Mouse (Mus musculus) right cerebral cortex, postnatal 25 days (tissue): ENCODE data around the gene Lrpap1.

Experiments
- DNase-seq: peaks from one replicate; pipeline ENCODE4 v3.0.0; 2022

The Lrpap1 gene

DNA sequence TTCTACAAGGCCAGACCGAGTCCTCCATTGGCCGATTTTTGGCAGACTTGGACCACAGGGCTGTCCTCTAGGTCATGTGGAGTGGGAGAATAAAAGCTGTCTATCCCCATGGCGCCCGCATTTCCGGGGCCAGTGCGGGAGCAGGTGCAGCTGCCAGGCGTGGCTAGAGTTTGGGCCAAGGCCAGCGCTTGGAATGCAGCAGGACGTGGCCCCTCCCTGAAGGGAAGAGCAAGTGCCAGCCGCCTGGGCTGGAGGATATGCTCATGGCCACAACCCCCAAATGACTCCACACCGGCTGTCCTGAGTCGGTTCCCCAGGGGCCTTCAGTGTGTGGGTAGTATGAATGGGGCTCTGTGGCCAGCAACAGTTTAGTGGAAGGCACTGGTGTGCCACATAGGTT lies 50.5 kb downstream of the Lrpap1 start:
- DNase-seq: no peak

DNA sequence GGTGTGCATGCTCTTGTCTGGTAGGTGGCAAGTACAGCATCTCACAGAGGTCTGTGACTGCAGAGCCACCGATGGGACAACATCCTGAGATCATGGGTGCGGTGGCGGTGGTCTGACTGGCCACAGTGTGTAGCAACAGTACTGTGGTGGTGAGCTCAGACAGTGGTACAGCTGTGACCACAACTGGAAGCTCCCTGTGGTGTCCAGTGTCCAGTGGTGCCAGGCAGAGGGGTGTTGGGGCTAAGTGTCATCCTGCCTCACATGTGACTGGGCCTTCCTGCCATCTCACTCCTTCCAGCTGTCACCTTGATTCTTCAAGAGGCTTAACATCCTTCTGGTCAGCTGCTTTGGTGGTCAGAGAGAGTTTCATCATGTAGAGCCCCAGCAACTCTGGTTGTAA lies 50.9 kb downstream of the Lrpap1 start:
- no peak for DNase-seq

DNA sequence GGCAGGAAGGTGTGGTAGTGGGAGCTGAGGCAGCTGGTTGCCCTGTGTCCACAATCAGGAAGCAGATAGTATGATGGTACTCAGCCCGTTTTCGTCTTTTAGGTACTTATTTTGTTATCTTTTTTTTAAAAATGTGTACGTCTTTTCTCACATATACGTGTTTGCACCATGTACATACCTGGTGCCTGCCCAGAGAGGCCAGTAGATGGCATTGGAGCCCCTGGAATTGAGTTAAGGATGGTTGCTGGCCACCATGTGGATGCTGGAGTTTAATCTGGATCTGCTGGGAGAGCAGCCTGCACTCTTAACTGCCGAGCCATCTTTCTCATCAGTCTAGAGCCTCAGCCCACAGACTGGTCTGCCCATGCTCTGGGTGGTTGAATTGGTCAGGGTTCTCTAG lies 55.0 kb downstream of the Lrpap1 start:
- no peak for DNase-seq

DNA sequence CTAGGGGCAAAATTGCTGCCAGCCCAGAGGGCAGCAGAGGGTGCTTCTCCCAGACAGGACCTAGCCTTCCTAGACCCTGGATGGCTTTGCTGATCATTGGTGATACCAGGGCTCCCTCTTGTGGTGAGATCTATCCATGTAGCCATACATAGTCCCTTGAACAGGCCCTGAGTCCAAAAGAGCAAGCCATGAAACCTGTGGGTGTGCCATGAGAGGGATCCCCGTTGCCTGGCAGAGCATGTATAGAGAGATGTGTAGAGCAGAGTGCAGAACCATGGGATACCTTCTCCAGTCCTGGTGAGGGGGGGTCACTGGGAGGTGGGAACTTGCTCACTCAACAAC lies 62.5 kb downstream of the Lrpap1 start:
- peak; percentile 45 for DNase-seq

GRCm38 (mm10) chr5:35042431-35043109 lies 63.0 kb downstream of the Lrpap1 start:
- DNase-seq: no peak
